Mouse (Mus musculus): ENCODE data around the gene Cacna2d4. TPM values are rescaled to one million over a fixed set of nuclear protein-coding genes. Genes with fewer than 3 reads are reported as not detected.

The Cacna2d4 gene
- polyA plus RNA-seq, 1 experiment from 2014 or later, result not detected

DNA sequence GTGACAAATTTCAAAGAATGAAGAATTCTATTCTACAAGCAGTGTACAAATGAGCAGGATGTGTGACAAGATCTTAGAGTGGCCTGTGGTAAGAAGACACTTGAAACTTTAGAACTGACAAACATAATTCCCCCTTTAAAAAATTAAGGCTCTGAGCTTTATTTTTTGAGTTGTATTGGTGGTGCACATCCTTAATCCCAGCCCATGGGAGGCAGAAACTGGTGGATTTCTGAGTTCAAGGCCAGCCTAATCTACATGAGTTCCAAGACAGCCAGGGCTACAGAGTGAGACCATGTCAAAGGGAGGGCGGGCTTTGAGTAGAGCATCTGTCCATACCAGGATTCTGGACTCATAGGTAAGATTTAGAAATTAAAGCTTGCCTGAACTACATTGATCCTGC is 150.5 kb downstream of the Cacna2d4 start:
- H3K36me3 ChIP-seq (replicated peaks), result peaks cover 3% of the 10 kb centered on the region; the same call in 1 of the 2 replicates
- peaks cover 26% of the 10 kb centered on the region for H3K4me1 ChIP-seq
- H3K4me2 ChIP-seq, result peak overlapping the region; percentile 85
- H3K27me3 ChIP-seq, result no peaks in the 10 kb centered on the region
- H3K9me3 ChIP-seq, result no peaks in the 10 kb centered on the region
- H3K9ac ChIP-seq, result no peak overlapping the region
- no peak overlapping the region for H3K4me3 ChIP-seq (replicated peaks)
- no peak for ATAC-seq (ENCODE audit: low FRiP score)
- 100% methylated on average over 1 of the region's 1 CpGs for WGBS
- H3K27ac ChIP-seq, result no peak overlapping the region

DNA sequence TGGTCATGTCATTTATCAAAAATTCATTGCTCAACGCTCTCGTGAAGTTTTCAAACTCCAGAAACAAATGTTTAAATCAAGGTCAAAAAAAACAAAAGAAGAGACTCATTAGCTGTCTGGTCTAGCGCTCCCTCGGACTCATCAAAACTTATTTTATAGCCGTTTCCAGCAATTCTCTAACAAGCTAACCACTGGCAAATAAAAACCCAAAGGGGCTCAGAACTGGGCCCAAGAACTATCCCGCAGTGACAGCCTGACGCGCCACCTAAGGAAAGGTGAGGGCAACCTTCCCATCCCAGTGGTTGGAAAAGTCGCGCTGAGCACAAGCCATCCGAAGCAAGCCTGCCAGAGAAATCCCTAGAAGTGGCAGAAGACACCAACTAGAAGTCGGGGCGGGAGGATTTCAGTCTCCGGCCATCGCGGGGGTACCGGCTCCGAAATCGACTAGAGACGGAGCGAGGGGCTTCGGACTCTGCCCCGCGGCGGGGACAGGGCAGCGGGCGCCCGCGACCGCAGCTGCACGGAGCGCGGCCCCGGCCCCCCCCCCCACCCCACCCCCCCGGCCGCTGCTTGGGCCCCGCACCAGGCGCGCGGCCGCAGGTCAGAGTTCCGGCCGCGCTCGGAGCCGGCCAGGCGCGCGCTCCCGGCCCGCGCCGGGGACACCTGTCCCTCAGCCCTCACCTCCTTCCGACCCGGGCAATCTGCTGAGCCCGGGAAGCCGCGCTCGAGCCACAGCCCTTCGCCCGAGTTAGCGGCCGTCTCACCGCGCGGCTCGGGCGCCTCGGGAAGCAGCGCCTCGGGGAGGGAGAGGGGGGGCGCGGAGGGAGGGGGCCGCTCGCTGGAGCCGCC is 151.7 kb downstream of the Cacna2d4 start:
- Histone ChIP-seq H3K9ac (peak overlapping the region; percentile 92), H3K4me2 (peak overlapping the region; percentile 85), H3K4me3 (replicated peaks) (peak overlapping the region; percentile 87), H3K27me3 (no peaks in the 10 kb centered on the region), H3K4me1 (peaks cover 26% of the 10 kb centered on the region), H3K27ac (peak overlapping the region; percentile 91), H3K36me3 (replicated peaks) (peaks cover 3% of the 10 kb centered on the region; the same call in 1 of the 2 replicates), H3K9me3 (no peaks in the 10 kb centered on the region)
- 2% methylated on average over 27 of the region's 76 CpGs for WGBS
- ATAC-seq (ENCODE audit: low FRiP score), result peak; percentile 87

DNA sequence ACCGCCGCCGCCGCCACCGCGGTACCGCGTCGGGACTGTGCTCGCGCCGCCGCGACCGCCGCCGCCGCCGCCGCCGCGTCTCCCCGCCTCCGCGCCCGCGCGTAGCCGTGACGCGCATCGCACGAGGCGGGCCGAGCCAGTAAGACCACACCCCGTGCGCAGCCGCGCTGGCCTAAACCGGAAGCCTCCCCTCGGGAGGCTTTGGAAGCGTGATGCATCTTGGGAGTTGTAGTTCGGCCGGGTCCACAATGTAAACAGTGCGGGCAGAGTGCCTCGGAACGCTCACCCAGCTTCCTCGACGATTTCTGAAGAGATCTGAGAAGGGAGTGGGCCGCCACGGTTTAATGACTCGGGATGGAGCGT is 152.3 kb downstream of the Cacna2d4 start:
- peak; percentile 99 for ATAC-seq (ENCODE audit: low FRiP score)
- Histone ChIP-seq H3K4me1 (peaks cover 26% of the 10 kb centered on the region), H3K9ac (peak overlapping the region; percentile 92), H3K27ac (peak overlapping the region; percentile 91), H3K27me3 (no peaks in the 10 kb centered on the region), H3K4me3 (replicated peaks) (peak overlapping the region; percentile 87), H3K9me3 (no peaks in the 10 kb centered on the region), H3K36me3 (replicated peaks) (peaks cover 3% of the 10 kb centered on the region; the same call in 1 of the 2 replicates), H3K4me2 (peak overlapping the region; percentile 85)
- 0% methylated on average over 36 of the region's 53 CpGs for WGBS

DNA sequence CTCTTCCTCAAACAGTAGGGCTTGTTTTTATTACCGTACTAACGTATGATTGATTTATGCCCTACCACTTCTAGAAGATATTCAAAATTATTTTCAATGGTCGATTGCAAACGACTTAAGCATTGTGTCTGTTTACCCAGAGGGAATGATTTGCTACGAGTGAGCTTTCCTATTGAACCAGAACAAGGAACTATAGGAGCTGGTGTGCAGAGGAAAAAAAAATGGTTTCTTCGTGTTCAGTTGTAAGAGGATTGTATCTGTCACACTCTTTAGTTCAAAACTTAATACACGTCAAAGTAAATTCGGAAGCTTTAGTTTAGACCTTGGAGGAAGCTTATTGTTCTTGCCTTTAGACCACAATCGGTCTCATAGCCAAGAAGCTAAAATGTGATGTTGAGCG is 152.8 kb downstream of the Cacna2d4 start:
- Histone ChIP-seq H3K4me1 (peaks cover 26% of the 10 kb centered on the region), H3K9ac (peak overlapping the region; percentile 56), H3K27ac (peak overlapping the region; percentile 77), H3K36me3 (replicated peaks) (peaks cover 1% of the 10 kb centered on the region; the same call in 1 of the 2 replicates), H3K27me3 (no peaks in the 10 kb centered on the region), H3K4me2 (peak overlapping the region; percentile 54), H3K9me3 (no peaks in the 10 kb centered on the region), H3K4me3 (replicated peaks) (peak overlapping the region; percentile 87)
- 28% methylated on average over 10 of the region's 10 CpGs for WGBS
- ATAC-seq (ENCODE audit: low FRiP score), result 0 out of 2 replicates have a peak, but pooled peaks have one; percentile 3

DNA sequence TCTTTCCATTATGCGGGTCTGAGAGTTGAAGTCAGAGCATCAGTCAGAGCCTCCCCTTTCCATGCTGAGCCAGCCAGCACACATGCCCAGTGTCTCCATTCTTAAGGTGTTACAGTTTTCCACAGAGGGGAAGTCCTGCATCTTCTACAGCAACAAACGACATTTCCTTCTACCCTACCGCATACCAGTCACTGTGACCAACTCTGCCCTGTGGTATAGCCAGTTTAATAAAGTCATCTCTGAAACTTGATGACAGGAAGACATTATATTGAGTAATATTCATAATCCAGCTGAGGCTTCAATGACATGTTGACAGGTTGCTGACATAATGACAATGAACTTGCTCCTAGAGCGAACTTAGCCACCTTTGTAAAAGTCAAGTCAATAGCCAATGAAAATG is 154.4 kb downstream of the Cacna2d4 start:
- Histone ChIP-seq H3K36me3 (replicated peaks) (no peaks in the 10 kb centered on the region), H3K4me3 (replicated peaks) (no peak overlapping the region), H3K4me2 (no peak overlapping the region), H3K27ac (no peak overlapping the region), H3K9ac (no peak overlapping the region), H3K9me3 (no peaks in the 10 kb centered on the region), H3K27me3 (no peaks in the 10 kb centered on the region), H3K4me1 (peaks cover 26% of the 10 kb centered on the region)
- no peak for ATAC-seq (ENCODE audit: low FRiP score)
- 91% methylated on average over 4 of the region's 4 CpGs for WGBS

DNA sequence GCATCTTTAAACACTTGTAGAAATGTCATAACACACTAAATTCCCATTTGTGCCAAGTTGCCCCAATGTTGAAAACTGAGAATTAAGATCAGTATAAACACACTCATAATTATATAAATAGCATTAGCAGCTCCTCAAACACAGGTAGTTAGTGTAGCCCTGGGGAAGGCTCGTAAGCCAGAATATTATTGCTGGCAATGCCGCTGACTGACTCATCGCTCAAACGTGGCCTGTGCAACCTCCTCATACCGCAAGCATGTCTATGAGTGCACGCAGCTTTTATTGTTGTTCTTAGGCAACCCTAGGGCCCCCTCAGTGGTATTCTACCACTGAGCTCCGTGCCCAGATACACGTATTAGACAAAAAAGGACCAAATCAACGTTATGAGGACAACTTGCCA is 156.5 kb downstream of the Cacna2d4 start:
- H3K9ac ChIP-seq, result no peak overlapping the region
- no peak overlapping the region for H3K4me3 ChIP-seq (replicated peaks)
- no peak for ATAC-seq (ENCODE audit: low FRiP score)
- no peak overlapping the region for H3K27ac ChIP-seq
- 86% methylated on average over 9 of the region's 9 CpGs for WGBS
- H3K9me3 ChIP-seq, result no peaks in the 10 kb centered on the region
- H3K36me3 ChIP-seq (replicated peaks), result no peaks in the 10 kb centered on the region
- H3K4me1 ChIP-seq, result peaks cover 10% of the 10 kb centered on the region
- no peaks in the 10 kb centered on the region for H3K27me3 ChIP-seq
- H3K4me2 ChIP-seq, result no peak overlapping the region

DNA sequence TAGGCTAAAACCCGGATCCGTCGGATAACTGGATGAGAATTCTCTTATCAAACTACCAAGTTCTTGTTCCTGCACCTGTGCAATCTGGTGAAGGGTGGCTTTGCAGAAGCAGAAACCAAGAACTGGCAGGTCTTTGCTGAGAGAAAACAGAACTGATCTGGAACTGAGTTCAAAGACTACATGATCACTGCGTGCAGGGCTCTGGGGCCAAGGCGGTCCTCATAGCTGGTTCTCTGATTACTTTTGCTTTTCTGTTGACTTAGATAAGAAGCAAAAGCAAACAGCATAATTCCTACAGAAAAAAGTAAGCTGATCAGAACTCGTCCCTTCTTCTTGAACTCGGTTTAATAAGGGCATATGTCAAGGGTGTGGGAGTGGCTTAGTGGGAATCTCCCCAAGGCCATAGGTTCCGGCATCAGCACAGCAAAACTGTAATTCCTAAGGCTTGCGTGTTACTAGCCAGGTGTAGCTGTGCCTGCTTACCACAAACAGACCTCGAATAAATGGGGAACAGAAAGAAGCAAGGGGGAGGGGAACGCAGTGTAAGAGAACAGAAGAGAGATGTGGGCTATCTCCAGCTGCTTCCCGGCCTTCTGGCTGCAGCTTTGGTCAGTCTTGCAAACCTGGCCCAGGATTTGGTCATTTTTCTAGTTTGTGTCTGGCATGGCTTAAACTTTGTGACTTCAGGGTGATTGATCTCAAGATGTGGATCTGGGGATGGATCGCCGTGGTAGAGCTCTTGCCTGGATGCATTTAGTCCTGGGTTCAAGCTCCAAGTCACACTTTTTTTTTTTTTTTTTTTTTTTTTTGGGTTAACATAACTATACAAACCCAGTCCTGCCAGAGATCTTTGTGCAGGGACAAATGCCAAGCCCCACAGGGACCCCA is 159.3 kb downstream of the Cacna2d4 start:
- Histone ChIP-seq H3K4me1 (no peaks in the 10 kb centered on the region), H3K36me3 (replicated peaks) (no peaks in the 10 kb centered on the region), H3K27me3 (no peaks in the 10 kb centered on the region), H3K4me2 (no peak overlapping the region), H3K27ac (no peak overlapping the region), H3K9me3 (no peaks in the 10 kb centered on the region), H3K9ac (no peak overlapping the region), H3K4me3 (replicated peaks) (no peak overlapping the region)
- WGBS, result 87% methylated on average over 14 of the region's 14 CpGs
- no peak for ATAC-seq (ENCODE audit: low FRiP score)

DNA sequence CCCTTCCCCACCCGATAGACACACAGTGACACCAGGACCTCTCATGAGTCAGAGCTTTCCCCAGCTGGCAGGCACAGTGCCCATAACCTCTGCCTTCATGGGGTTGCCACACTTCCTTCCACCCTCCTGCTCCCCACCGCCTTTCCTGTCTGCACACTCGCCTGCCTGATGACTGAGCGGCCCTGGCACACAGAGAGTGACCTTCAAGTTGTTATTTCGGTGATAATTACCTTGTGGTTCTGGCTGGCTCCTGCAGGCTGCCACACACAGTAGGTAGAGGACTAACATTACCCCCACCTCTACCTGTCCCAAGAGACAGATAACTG is 159.9 kb downstream of the Cacna2d4 start:
- H3K9ac ChIP-seq, result no peak overlapping the region
- no peaks in the 10 kb centered on the region for H3K9me3 ChIP-seq
- no peaks in the 10 kb centered on the region for H3K4me1 ChIP-seq
- no peaks in the 10 kb centered on the region for H3K36me3 ChIP-seq (replicated peaks)
- no peak overlapping the region for H3K4me2 ChIP-seq
- no peaks in the 10 kb centered on the region for H3K27me3 ChIP-seq
- H3K27ac ChIP-seq, result no peak overlapping the region
- 76% methylated on average over 5 of the region's 5 CpGs for WGBS
- ATAC-seq (ENCODE audit: low FRiP score), result no peak
- H3K4me3 ChIP-seq (replicated peaks), result no peak overlapping the region

DNA sequence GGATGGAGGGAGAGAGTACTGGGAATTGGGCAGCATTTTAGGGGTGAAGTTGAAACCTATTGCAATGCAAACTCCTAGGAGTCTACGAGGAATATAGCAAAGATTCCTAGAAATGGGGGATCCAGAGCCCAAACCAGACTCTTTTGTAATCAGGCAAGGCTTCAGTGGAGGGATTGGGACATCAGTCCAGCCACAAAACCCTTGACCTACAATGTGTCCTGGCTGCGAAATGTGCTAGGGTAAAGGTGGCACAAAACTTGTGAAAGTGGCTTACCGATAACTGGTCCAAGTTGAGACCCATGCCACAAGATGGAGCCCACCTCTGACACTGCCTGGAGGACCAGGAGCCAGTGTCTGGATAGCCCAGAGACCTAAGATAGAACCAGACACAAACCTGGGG is 163.0 kb downstream of the Cacna2d4 start:
- Histone ChIP-seq H3K4me2 (no peak overlapping the region), H3K4me1 (no peaks in the 10 kb centered on the region), H3K27ac (no peak overlapping the region), H3K4me3 (replicated peaks) (no peak overlapping the region), H3K36me3 (replicated peaks) (no peaks in the 10 kb centered on the region), H3K9ac (no peak overlapping the region), H3K27me3 (no peaks in the 10 kb centered on the region), H3K9me3 (no peaks in the 10 kb centered on the region)
- 97% methylated on average over 3 of the region's 3 CpGs for WGBS
- ATAC-seq (ENCODE audit: low FRiP score), result no peak

DNA sequence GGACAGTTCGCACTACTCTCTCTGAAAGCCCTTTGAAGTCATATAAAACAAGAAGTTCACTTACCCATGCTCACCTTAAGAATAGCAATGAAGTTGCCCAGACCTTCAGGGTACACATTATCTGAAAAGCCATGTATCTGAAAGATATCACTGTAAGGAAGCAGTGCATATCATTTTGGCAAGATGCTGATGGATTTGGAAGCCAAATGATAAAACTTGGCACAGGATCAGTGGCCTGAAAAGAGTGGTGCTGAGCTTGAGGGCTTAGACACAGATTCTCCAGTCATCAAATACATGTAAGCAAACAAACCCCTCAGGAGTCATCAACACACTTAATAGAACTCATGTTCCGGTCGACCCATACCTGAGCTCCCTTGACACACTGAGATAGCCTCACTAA is 164.3 kb downstream of the Cacna2d4 start:
- no peak overlapping the region for H3K27ac ChIP-seq

DNA sequence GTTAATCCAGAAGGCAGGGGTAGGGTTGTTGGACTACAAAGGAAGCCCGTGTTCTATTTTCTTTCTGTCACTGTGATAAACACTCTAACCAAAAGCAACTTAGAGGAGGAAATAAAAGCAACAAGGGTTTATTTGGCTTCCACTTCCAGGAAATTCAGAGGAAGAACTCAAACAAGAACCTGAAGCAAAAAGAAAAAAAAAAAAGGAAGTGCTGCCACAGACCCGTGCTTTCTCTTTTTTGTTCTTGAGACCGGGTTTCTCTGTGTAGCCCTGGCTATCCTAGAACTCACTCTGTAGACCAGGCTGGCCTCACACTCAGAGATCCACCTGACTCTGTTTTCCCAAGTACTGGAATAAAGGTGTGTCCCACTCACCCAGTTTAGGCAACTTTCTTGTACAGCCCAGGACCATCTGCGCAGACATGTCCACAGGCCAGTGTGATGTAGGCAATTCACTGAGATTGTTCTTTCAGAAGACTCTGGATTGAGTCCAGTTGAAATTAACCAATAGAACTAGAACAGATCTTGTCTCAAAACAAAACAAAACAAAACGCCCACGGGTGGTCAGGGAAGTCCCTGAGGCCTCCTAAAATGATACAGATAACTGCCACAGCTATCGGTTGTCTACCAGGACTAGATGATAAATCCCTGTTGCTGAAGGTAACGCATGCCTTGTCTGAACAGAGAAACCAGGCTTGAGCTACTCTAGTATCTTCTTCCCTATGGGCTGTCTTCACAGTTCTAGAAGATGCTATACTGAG is 165.4 kb downstream of the Cacna2d4 start:
- no peak for ATAC-seq (ENCODE audit: low FRiP score)
- Histone ChIP-seq H3K36me3 (replicated peaks) (no peaks in the 10 kb centered on the region), H3K4me1 (no peaks in the 10 kb centered on the region), H3K9ac (no peak overlapping the region), H3K4me2 (no peak overlapping the region), H3K9me3 (no peaks in the 10 kb centered on the region), H3K27ac (no peak overlapping the region), H3K4me3 (replicated peaks) (no peak overlapping the region), H3K27me3 (no peaks in the 10 kb centered on the region)
- WGBS, result 88% methylated on average over 8 of the region's 8 CpGs

More for the DNA sequence above, 164.3 kb downstream of the Cacna2d4 start:
- no peak overlapping the region for H3K9ac ChIP-seq
- H3K27me3 ChIP-seq, result no peaks in the 10 kb centered on the region
- no peak overlapping the region for H3K4me2 ChIP-seq
- H3K36me3 ChIP-seq (replicated peaks), result no peaks in the 10 kb centered on the region
- no peak overlapping the region for H3K4me3 ChIP-seq (replicated peaks)
- 93% methylated on average over 3 of the region's 3 CpGs for WGBS
- H3K9me3 ChIP-seq, result no peaks in the 10 kb centered on the region
- H3K4me1 ChIP-seq, result no peaks in the 10 kb centered on the region
- ATAC-seq (ENCODE audit: low FRiP score), result no peak
